Mouse (Mus musculus): Measurements from ENCODE around the gene Gpx2.

DNA sequence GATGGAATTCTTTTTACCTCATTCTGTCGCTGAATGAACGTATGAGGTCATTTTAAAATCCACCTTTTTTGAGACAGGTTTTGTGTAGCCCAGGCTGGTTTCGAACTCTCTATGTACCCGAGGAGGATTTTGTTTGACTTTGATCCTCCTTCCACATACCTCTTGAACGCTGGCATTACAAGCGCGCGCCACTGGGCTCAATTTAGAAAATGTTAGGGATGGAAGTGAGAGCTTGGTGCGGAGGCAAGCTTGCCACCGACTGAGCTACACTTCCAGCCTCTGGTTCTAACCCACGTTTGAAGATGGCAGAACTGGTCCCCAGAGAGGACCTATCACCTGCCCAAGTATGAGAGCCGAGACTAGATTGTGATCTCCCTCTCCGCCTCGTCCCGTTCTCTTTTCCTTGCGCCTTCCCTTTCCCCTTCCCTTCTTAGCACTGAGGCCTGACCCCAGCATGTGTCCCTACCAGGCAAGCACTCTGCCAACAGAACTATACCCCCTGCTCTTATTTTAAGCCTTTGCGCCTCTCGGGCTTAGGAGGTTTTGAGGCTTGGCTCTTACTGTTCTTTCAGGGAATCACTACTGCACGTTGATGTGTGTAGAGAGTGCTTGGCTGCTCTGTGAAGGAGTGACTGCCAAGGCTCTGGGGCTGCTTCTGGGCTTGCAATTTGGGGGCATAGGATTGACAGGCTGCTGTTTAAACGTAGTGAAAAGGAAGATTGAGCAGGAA lies 29.3 kb downstream of the Gpx2 start:
- TF ChIP-seq POLR2A (IDR thresholded peaks at IDR 0.05; ENCODE audit: insufficient read length, low read depth) (no peak), MYOD1 (IDR thresholded peaks at IDR 0.05; ENCODE audit: control insufficient read depth in 1 of 3, insufficient read length in 2 of 3, low read depth in 2 of 3) (no peak), MAX (IDR thresholded peaks at IDR 0.05; ENCODE audit: low read depth) (no peak), POLR2AphosphoS2 (IDR thresholded peaks at IDR 0.05; ENCODE audit: insufficient read length, low read depth) (no peak), MYOG (IDR thresholded peaks at IDR 0.05; ENCODE audit: control insufficient read depth in 1 of 3, insufficient read depth in 1 of 3, insufficient read length in 2 of 3, low read depth in 2 of 3) (no peak)
